Mouse (Mus musculus) limb, embryonic 13.5 days (tissue): Measurements from ENCODE around the gene Klf16. TPM values are rescaled to one million over a fixed set of nuclear protein-coding genes. Genes with fewer than 3 reads are reported as not detected.

Experiments used
- ATAC-seq: fragments of 200-750 bp; cut with Nextera tagmentation; 2 replicates; pipeline ENCODE4 v1.8.0; 2017; ENCODE audit warnings: low read depth, moderate number of reproducible peaks, moderate TSS enrichment; ENCODE audit not compliant: low FRiP score
- H3K27ac ChIP-seq: fragments of 300-500 bp; sonication (generic); 2 replicates; pipeline ENCODE4 v1.5.1; 2015; ENCODE audit warnings: inconsistent platforms, mild to moderate bottlenecking, moderate library complexity
- H3K27me3 ChIP-seq: fragments of 300-500 bp; sonication (generic); 2 replicates; pipeline ENCODE4 v1.6.1; 2015; ENCODE audit warnings: mild to moderate bottlenecking, inconsistent platforms
- H3K36me3 ChIP-seq: fragments of 300-500 bp; sonication (generic); 2 replicates; pipeline ENCODE4 v1.6.1; 2015; ENCODE audit warnings: inconsistent platforms, mild to moderate bottlenecking, moderate library complexity
- H3K4me1 ChIP-seq: fragments of 300-500 bp; sonication (generic); 2 replicates; pipeline ENCODE4 v1.6.1; 2015; ENCODE audit warnings: inconsistent platforms
- H3K4me2 ChIP-seq: fragments of 300-500 bp; sonication (generic); replicated peaks from 2 replicates; pipeline ENCODE4 v1.6.1; 2015; ENCODE audit warnings: inconsistent platforms, mild to moderate bottlenecking, moderate library complexity
- H3K4me3 ChIP-seq: fragments of 300-500 bp; sonication (generic); 2 replicates; pipeline ENCODE4 v1.5.1; 2015; ENCODE audit warnings: moderate library complexity, mild to moderate bottlenecking, inconsistent platforms
- H3K9ac ChIP-seq: fragments of 300-500 bp; sonication (generic); 2 replicates; pipeline ENCODE4 v1.6.1; 2015; ENCODE audit warnings: mild to moderate bottlenecking, inconsistent platforms
- H3K9me3 ChIP-seq: fragments of 300-500 bp; sonication (generic); 2 replicates; pipeline ENCODE4 v1.6.1; 2016; ENCODE audit warnings: inconsistent platforms
- whole genome bisulfite sequencing: fragments of 180-500 bp; shearing (Covaris S2); methylation state at CpG from one replicate; pipeline ENCODE4 v1.1.7; 2015; 5-methylcytosine and 5-hydroxymethylcytosine counted together
- microRNA-seq: library from miRNA; unstranded; fragments of <30 nt; microRNA quantifications from one replicate; pipeline ENCODE4, GENCODE M21; 2016
- polyA plus RNA-seq: library from polyadenylated mRNA; unstranded; fragments of >200 nt; fragmentation: Nextera tagmentation; extraction: Ambion mirVana; gene quantifications from 2 replicates; pipeline ENCODE4 v1.2.1, GENCODE M21; 2015

Klf16 gene
- polyA plus RNA-seq, 1 experiment from 2014 or later, result 9.3 TPM

- peaks cover 6% of the 10 kb centered on the region; the same call in 1 of the 2 replicates for H3K4me1 ChIP-seq
- no peak overlapping the region for H3K4me2 ChIP-seq
- no peak for ATAC-seq
- peaks cover 4% of the 10 kb centered on the region; the same call in 1 of the 2 replicates for H3K9me3 ChIP-seq
- H3K36me3 ChIP-seq, result no peaks in the 10 kb centered on the region
- no peak overlapping the region for H3K9ac ChIP-seq
- H3K4me3 ChIP-seq, result no peak overlapping the region
- H3K27ac ChIP-seq, result no peak overlapping the region
- WGBS, result 95% methylated on average over 7 of the region's 7 CpGs
- peaks cover 4% of the 10 kb centered on the region; the same call in 1 of the 2 replicates for H3K27me3 ChIP-seq
Observed at GRCm38 (mm10) chr10:80523299-80523698, 53.8 kb downstream of the Klf16 start.

GRCm38 (mm10) chr10:80519287-80519686, 57.8 kb downstream of the Klf16 start:
- Histone ChIP-seq H3K9me3 (peaks cover 4% of the 10 kb centered on the region; the same call in 1 of the 2 replicates), H3K27me3 (peaks cover 26% of the 10 kb centered on the region), H3K27ac (no peak overlapping the region), H3K4me3 (no peak overlapping the region), H3K36me3 (no peaks in the 10 kb centered on the region), H3K4me2 (no peak overlapping the region), H3K4me1 (0 out of 2 replicates have a peak, but pooled peaks cover 2% of the 10 kb centered on the region), H3K9ac (no peak overlapping the region)
- WGBS, result 81% methylated on average over 2 of the region's 2 CpGs
- ATAC-seq, result no peak

Small RNA genes within 50 kb of the gene (microRNA-seq; reads per million reads assigned to microRNA genes)
- gene Mir6912, result not detected

Other genes with a start within 250 kb of the Klf16 start
- gene Pcsk4, start 247.8 kb downstream of the Klf16 start, polyA plus RNA-seq, result 4.8 and 6.5 TPM in 2 replicates
- gene Reep6, start 247.4 kb downstream of the Klf16 start, polyA plus RNA-seq, result 6.1 and 6.3 TPM in 2 replicates
- 2.0 and 2.4 TPM in 2 replicates for gene Adamtsl5, start 228.9 kb downstream of the Klf16 start, polyA plus RNA-seq
- 1.2 and 2.2 TPM in 2 replicates for gene Plk5, start 220.9 kb downstream of the Klf16 start, polyA plus RNA-seq
- 9.2 and 9.5 TPM in 2 replicates for gene Mex3d, start 189.7 kb downstream of the Klf16 start, polyA plus RNA-seq
- gene Mbd3, start 177.8 kb downstream of the Klf16 start, polyA plus RNA-seq, result 276 and 288 TPM in 2 replicates
- 443 and 459 TPM in 2 replicates for gene Uqcr11, start 170.5 kb downstream of the Klf16 start, polyA plus RNA-seq
- 153 and 157 TPM in 2 replicates for gene Tcf3, start 143.7 kb downstream of the Klf16 start, polyA plus RNA-seq
- gene Onecut3, start 82.5 kb downstream of the Klf16 start, polyA plus RNA-seq, result not detected in 2 replicates
- gene Atp8b3, start 38.2 kb downstream of the Klf16 start, polyA plus RNA-seq, result 0.29 and 0.33 TPM in 2 replicates
- 28.3 and 28.7 TPM in 2 replicates for gene Rexo1, start 15.8 kb downstream of the Klf16 start, polyA plus RNA-seq
- 80.9 and 83.0 TPM in 2 replicates for gene Abhd17a, start 13.0 kb upstream of the Klf16 start, polyA plus RNA-seq
- gene Scamp4, start 25.6 kb upstream of the Klf16 start, polyA plus RNA-seq, result 83.9 and 92.0 TPM in 2 replicates
- gene Adat3, start 25.6 kb upstream of the Klf16 start, polyA plus RNA-seq, result 7.6 and 8.8 TPM in 2 replicates
- 3.7 and 5.6 TPM in 2 replicates for gene Gm49322, start 28.7 kb upstream of the Klf16 start, polyA plus RNA-seq
- gene Csnk1g2, start 45.5 kb upstream of the Klf16 start, polyA plus RNA-seq, result 148 and 159 TPM in 2 replicates
- 77.8 and 83.5 TPM in 2 replicates for gene Btbd2, start 79.8 kb upstream of the Klf16 start, polyA plus RNA-seq
- 86.1 and 87.8 TPM in 2 replicates for gene Mknk2, start 100.8 kb upstream of the Klf16 start, polyA plus RNA-seq
- 55.3 and 55.7 TPM in 2 replicates for gene Mob3a, start 124.7 kb upstream of the Klf16 start, polyA plus RNA-seq
- 24.2 and 25.6 TPM in 2 replicates for gene Izumo4, start 124.9 kb upstream of the Klf16 start, polyA plus RNA-seq
- 74.5 and 80.0 TPM in 2 replicates for gene Ap3d1, start 164.9 kb upstream of the Klf16 start, polyA plus RNA-seq
- gene Dot1l, start 177.9 kb upstream of the Klf16 start, polyA plus RNA-seq, result 19.2 and 20.2 TPM in 2 replicates
- gene Sf3a2, start 220.9 kb upstream of the Klf16 start, polyA plus RNA-seq, result 73.0 and 77.4 TPM in 2 replicates
- gene Plekhj1, start 221.3 kb upstream of the Klf16 start, polyA plus RNA-seq, result 127 and 128 TPM in 2 replicates
- gene Amh, start 227.9 kb upstream of the Klf16 start, polyA plus RNA-seq, result not detected in 2 replicates
- 4.5 and 5.2 TPM in 2 replicates for gene Jsrp1, start 236.2 kb upstream of the Klf16 start, polyA plus RNA-seq
- 1,885 and 1,910 TPM in 2 replicates for gene Oaz1, start 249.3 kb upstream of the Klf16 start, polyA plus RNA-seq